Mouse (Mus musculus) lung, embryonic 15.5 days (tissue): ENCODE data around the gene Rpap3. TPM values are rescaled to one million over a fixed set of nuclear protein-coding genes. Genes with fewer than 3 reads are reported as not detected.

Experiments used
- ATAC-seq: fragments of 200-750 bp; cut with Nextera tagmentation; 2 replicates; pipeline ENCODE4 v1.8.0; 2017; ENCODE audit warnings: moderate number of reproducible peaks, borderline replicate concordance; ENCODE audit not compliant: low FRiP score, low TSS enrichment; ENCODE audit errors: extremely low read depth
- H3K27ac ChIP-seq: fragments of 300-500 bp; sonication (generic); 2 replicates; pipeline ENCODE4 v1.5.1; 2015; ENCODE audit warnings: moderate library complexity, mild to moderate bottlenecking, inconsistent platforms
- H3K27me3 ChIP-seq: fragments of 300-500 bp; sonication (generic); 2 replicates; pipeline ENCODE4 v1.6.1; 2015; ENCODE audit warnings: inconsistent platforms
- H3K36me3 ChIP-seq: fragments of 300-500 bp; sonication (generic); 2 replicates; pipeline ENCODE4 v1.6.1; 2015; ENCODE audit warnings: inconsistent platforms
- H3K4me1 ChIP-seq: fragments of 300-500 bp; sonication (generic); 2 replicates; pipeline ENCODE4 v1.6.1; 2015; ENCODE audit warnings: inconsistent platforms
- H3K4me2 ChIP-seq: fragments of 300-500 bp; sonication (generic); 2 replicates; pipeline ENCODE4 v1.6.1; 2015; ENCODE audit warnings: inconsistent platforms, mild to moderate bottlenecking, moderate library complexity
- H3K4me3 ChIP-seq: fragments of 300-500 bp; sonication (generic); 2 replicates; pipeline ENCODE4 v1.5.1; 2015; ENCODE audit warnings: mild to moderate bottlenecking, inconsistent platforms
- H3K9ac ChIP-seq: fragments of 300-500 bp; sonication (generic); 2 replicates; pipeline ENCODE4 v1.6.1; 2015; ENCODE audit warnings: inconsistent platforms
- H3K9me3 ChIP-seq: fragments of 300-500 bp; sonication (generic); 2 replicates; pipeline ENCODE4 v1.6.1; 2016; ENCODE audit warnings: inconsistent platforms
- WGBS: fragments of 180-500 bp; shearing (Covaris S2); methylation state at CpG from one replicate; pipeline ENCODE4 v1.1.7; 2015; 5-methylcytosine and 5-hydroxymethylcytosine counted together
- polyA plus RNA-seq: library from polyadenylated mRNA; unstranded; fragments of >200 nt; fragmentation: Nextera tagmentation; extraction: Ambion mirVana; gene quantifications from 2 replicates; pipeline ENCODE4 v1.2.1, GENCODE M21; 2015

The Rpap3 gene
- polyA plus RNA-seq, 1 experiment from 2014 or later = 24.6 TPM

DNA sequence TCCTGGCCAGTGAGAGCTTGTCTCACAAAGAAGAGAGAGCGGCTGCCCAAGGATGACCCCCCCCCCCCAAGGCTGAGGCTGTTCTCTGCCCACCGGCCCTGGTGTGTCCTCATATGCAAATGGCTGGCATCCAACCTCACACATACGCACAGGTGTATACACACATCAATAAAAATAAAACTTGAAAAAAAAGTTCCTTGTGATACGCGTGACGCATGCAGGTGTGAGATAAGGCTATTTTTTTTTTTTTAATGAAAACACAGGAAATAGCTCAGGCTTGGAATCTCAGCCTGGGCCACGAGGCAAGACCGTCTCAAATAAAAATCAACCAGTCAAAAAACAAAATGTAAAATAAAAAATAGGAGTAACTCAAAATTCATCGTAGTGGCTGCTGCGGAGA is 40.7 kb upstream of the Rpap3 start:
- Histone ChIP-seq H3K9me3 (no peaks in the 10 kb centered on the region), H3K36me3 (peaks cover 7% of the 10 kb centered on the region; the same call in 1 of the 2 replicates), H3K9ac (no peak overlapping the region), H3K27me3 (no peaks in the 10 kb centered on the region), H3K4me2 (no peak overlapping the region), H3K27ac (no peak overlapping the region), H3K4me1 (peaks cover 18% of the 10 kb centered on the region), H3K4me3 (no peak overlapping the region)
- 80% methylated on average over 10 of the region's 10 CpGs for WGBS
- no peak for ATAC-seq

DNA sequence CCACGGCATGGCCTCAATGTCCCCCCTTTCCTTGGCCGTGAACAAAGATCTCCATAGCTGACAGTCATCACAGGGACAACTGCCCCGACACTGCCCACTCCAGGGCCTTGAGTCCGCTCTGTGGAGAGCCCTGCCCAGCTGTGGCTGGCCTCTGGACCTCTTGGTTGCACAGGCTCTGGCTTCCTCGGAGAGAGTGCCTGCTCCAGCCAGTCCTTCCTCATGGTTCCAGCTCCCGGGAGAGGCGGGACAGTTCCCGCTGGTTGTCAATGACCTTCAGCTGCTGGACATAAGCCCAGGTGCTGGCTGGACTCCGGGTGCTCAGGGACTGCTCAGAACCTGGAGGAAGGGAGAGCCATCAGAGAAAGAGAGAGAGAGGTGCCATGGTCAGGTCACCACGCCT is 39.7 kb upstream of the Rpap3 start:
- no peak overlapping the region for H3K27ac ChIP-seq
- peaks cover 9% of the 10 kb centered on the region for H3K4me1 ChIP-seq

DNA sequence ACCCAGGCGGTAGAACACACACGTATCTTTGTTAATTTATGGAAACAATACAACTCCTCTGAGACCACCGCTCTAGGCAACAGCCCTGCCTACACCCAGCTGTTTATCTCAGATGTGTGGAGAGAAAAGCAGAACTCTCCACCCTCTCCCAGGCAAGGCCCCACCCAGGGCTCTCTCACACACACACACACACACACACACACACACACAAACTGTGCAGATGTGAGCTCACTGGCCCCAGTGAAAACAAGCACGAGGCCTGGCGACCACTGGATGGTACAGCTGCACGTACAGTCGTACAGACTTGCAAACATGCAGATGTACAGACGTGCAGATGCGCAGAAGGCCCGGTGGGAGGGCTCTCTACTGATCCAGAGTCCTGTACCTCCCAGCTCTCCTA is 39.3 kb upstream of the Rpap3 start:
- ATAC-seq = peak; percentile 25; the same call in 1 of the 2 replicates
- Histone ChIP-seq H3K27ac (no peak overlapping the region), H3K4me1 (peaks cover 5% of the 10 kb centered on the region), H3K27me3 (no peaks in the 10 kb centered on the region), H3K9ac (no peak overlapping the region), H3K4me3 (no peak overlapping the region), H3K36me3 (peaks cover 7% of the 10 kb centered on the region; the same call in 1 of the 2 replicates), H3K9me3 (no peaks in the 10 kb centered on the region), H3K4me2 (no peak overlapping the region)
- 68% methylated on average over 10 of the region's 10 CpGs for WGBS

More for the DNA sequence above, 39.7 kb upstream of the Rpap3 start:
- WGBS = 47% methylated on average over 10 of the region's 10 CpGs
- Histone ChIP-seq H3K4me2 (no peak overlapping the region), H3K9me3 (no peaks in the 10 kb centered on the region), H3K36me3 (peaks cover 7% of the 10 kb centered on the region; the same call in 1 of the 2 replicates), H3K4me3 (no peak overlapping the region), H3K27me3 (no peaks in the 10 kb centered on the region), H3K9ac (no peak overlapping the region)
- ATAC-seq = peak; percentile 28; the same call in 1 of the 2 replicates

DNA sequence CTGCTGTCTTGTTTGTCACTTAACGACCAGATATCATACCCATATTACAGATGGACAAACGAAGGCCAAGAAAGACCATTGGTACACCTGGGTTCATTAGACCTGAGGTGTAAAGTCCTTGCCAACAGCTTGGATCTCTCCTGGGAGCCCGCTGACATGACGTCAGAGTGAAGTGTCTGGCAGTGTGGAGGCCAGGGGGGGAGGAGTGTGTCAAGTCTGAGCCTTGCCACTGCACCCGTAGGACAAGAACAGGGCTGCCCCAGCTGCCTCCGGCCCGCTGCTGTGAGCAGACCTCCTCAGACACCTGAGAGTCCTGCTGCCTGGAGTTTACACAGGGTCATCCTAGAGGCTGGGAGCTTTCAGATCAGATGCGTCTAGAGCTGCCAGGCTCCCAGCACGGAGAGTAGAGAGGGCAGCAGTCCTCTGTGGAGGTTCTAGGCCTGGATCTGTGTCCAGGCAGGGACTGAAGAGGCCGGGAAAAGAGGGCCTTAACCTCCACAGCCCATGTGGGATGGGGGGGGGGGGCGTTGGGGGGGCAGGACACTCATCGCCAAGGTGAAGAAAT is 38.4 kb upstream of the Rpap3 start:
- Histone ChIP-seq H3K4me3 (no peak overlapping the region), H3K4me1 (0 out of 2 replicates have a peak, but pooled peaks cover 4% of the 10 kb centered on the region), H3K4me2 (no peak overlapping the region), H3K27ac (no peak overlapping the region), H3K9me3 (no peaks in the 10 kb centered on the region), H3K36me3 (peaks cover 7% of the 10 kb centered on the region; the same call in 1 of the 2 replicates), H3K9ac (no peak overlapping the region), H3K27me3 (no peaks in the 10 kb centered on the region)
- no peak for ATAC-seq
- 59% methylated on average over 11 of the region's 12 CpGs for WGBS

DNA sequence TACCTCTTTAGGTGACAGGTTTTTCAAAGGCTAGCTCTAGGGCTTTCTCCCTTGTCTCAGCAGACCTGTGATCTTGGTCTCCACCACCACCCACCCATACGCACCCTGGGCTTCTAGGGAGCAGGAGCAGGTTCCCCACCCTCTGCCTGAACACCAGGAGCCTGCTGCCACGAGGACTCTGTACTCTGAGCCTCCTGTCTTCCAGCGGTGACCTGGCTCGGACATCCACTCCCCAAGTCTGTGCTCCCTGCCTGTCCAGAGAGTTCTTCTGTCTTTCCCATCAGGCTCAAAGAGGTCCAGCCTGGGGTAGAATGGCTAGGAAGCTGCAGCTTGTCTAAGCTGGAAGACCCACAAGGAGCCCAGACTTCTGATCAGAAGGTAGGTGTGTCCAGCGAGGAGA is 37.6 kb upstream of the Rpap3 start:
- Histone ChIP-seq H3K4me2 (no peak overlapping the region), H3K36me3 (peaks cover 7% of the 10 kb centered on the region; the same call in 1 of the 2 replicates), H3K4me1 (0 out of 2 replicates have a peak, but pooled peaks cover 4% of the 10 kb centered on the region), H3K9me3 (no peaks in the 10 kb centered on the region), H3K27ac (no peak overlapping the region), H3K9ac (no peak overlapping the region), H3K27me3 (no peaks in the 10 kb centered on the region), H3K4me3 (no peak overlapping the region)
- 78% methylated on average over 5 of the region's 5 CpGs for whole genome bisulfite sequencing
- ATAC-seq = no peak

DNA sequence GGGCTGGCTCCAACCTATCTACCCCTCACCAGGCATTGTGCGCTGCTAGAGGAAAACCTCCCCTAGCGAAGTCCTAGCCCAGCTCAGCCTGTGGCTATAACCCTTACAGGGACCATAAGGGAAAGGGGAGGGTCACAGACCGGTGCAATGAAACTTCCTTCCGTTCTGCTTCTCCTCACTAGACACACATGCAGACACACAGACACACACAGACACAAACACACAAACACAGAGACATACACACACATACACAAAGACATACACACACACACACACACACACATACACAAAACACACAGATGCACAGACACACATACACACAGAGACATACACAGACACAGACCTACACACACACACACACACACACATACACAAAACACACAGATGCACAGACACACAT is 37.0 kb upstream of the Rpap3 start:
- H3K9ac ChIP-seq = no peak overlapping the region
- H3K27ac ChIP-seq = no peak overlapping the region
- H3K4me1 ChIP-seq = 0 out of 2 replicates have a peak, but pooled peaks cover 4% of the 10 kb centered on the region
- no peaks in the 10 kb centered on the region for H3K27me3 ChIP-seq
- no peak overlapping the region for H3K4me2 ChIP-seq
- H3K4me3 ChIP-seq = no peak overlapping the region
- no peaks in the 10 kb centered on the region for H3K9me3 ChIP-seq
- ATAC-seq = no peak
- peaks cover 7% of the 10 kb centered on the region; the same call in 1 of the 2 replicates for H3K36me3 ChIP-seq
- 65% methylated on average over 4 of the region's 4 CpGs for WGBS

DNA sequence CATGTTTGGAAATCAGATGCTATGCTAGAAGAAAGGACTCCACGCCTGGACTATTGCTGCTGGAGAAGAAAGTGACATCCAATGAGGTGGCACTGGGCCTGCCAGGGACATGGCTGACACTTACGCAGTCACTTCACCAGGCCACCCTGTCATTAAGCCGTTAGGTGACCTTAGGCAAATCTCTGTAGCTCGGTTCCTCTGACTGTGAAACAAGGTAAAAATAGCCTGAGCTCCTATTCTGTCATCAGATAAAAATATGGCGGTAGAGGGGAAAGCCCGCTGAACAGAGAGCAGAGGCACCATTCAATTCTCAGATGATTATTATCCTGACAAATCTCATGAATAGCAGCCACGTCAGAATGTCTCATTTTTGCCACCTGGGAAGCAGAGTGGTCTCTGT is 36.4 kb upstream of the Rpap3 start:
- Histone ChIP-seq H3K4me3 (no peak overlapping the region), H3K4me1 (0 out of 2 replicates have a peak, but pooled peaks cover 4% of the 10 kb centered on the region), H3K9me3 (no peaks in the 10 kb centered on the region), H3K36me3 (peaks cover 7% of the 10 kb centered on the region; the same call in 1 of the 2 replicates), H3K27ac (no peak overlapping the region), H3K27me3 (no peaks in the 10 kb centered on the region), H3K4me2 (no peak overlapping the region), H3K9ac (no peak overlapping the region)
- ATAC-seq = no peak
- 55% methylated on average over 7 of the region's 7 CpGs for WGBS

DNA sequence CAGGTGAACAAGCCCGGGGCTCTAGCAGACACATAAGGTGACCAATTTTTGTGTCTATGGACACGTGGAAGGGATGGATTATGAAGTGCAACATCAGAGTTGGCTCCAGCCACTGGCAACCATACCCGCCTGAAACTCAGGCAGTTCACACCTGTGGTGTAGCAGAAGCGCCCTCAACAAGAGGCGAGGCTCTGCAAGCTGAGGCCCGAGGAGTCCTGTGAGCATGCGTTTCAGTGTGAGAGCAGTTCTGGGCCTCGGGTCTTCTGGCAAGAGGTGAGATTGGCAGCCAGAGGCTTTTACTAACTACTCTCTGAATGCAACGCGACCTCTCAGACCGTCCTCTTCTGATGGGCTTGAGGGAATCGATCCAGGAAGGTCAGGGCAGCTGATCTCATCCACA is 36.0 kb upstream of the Rpap3 start:
- no peaks in the 10 kb centered on the region for H3K9me3 ChIP-seq
- no peaks in the 10 kb centered on the region for H3K27me3 ChIP-seq
- no peak overlapping the region for H3K9ac ChIP-seq
- no peak overlapping the region for H3K4me3 ChIP-seq
- H3K27ac ChIP-seq = no peak overlapping the region
- no peak overlapping the region for H3K4me2 ChIP-seq
- H3K4me1 ChIP-seq = 0 out of 2 replicates have a peak, but pooled peaks cover 4% of the 10 kb centered on the region
- WGBS = 71% methylated on average over 12 of the region's 12 CpGs
- peaks cover 4% of the 10 kb centered on the region; the same call in 1 of the 2 replicates for H3K36me3 ChIP-seq
- ATAC-seq = no peak

DNA sequence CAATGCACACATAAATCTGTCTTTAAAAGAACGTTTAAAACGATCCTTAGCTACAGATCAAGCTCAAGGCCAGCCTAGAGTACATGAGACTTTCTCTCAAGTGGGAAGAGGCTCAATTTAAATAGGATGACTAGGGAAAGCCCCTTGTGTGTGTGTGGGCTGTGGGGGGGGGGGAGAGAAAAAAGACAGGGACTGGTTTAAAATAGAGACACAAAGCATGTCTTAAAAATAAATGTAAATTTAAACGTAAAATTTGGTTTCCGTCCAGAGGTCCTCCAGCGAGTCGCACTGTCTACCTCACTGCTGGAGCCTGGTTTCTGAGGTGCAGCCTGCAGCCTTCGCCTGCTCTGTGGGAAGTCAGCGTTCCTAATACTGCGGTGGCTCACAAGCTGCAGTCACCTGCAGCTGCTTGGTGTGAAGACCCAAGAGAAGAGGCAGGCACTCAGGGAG is 34.7 kb upstream of the Rpap3 start:
- 0 out of 2 replicates have a peak, but pooled peaks cover 2% of the 10 kb centered on the region for H3K36me3 ChIP-seq
- H3K4me1 ChIP-seq = 0 out of 2 replicates have a peak, but pooled peaks cover 2% of the 10 kb centered on the region
- no peak for ATAC-seq
- no peaks in the 10 kb centered on the region for H3K27me3 ChIP-seq
- H3K4me3 ChIP-seq = no peak overlapping the region
- H3K4me2 ChIP-seq = no peak overlapping the region
- 72% methylated on average over 9 of the region's 9 CpGs for WGBS
- no peak overlapping the region for H3K27ac ChIP-seq
- no peaks in the 10 kb centered on the region for H3K9me3 ChIP-seq
- no peak overlapping the region for H3K9ac ChIP-seq

DNA sequence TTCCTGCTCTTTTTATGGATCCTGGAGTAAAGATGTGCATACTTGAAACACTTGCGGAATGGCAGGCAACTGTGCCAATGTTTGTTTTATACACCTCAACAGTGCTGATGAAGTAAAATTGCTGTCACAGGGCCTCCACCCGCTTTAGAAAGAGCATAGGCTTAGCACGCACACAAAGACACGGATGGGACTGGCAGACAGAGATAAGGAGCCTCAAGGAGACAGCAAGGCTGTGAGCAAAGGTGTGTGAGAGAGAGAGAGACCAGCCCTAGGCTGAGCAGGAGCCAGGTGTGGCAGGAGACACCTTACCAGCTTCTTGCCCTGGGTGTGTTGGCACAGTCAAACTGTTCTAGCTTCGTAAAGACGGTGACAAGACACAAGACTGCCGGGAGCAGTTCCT is 33.3 kb upstream of the Rpap3 start:
- Histone ChIP-seq H3K4me3 (no peak overlapping the region), H3K36me3 (no peaks in the 10 kb centered on the region), H3K4me1 (no peaks in the 10 kb centered on the region), H3K9me3 (no peaks in the 10 kb centered on the region), H3K27me3 (no peaks in the 10 kb centered on the region), H3K27ac (no peak overlapping the region), H3K9ac (no peak overlapping the region), H3K4me2 (no peak overlapping the region)
- ATAC-seq = no peak
- WGBS = 76% methylated on average over 7 of the region's 7 CpGs

DNA sequence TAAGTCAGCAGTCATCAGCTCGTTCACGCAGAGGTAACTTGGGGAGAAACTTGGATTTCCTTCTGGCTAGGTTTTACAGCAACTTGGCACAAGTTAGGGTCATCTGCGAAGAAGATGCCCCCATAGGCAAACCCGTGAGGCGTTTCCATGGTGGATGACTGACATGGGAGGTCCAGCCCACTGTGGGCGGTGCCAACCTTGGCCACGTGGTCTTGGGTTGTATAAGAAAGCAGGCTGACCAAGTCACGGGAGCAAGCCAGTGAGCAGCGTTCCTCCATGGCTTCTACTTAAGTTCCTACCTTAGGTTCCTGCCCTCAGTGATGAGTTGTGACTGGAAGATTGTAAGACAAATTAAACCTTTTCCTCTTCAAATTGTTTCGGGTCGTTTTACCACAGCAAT is 26.4 kb upstream of the Rpap3 start:
- no peaks in the 10 kb centered on the region for H3K27me3 ChIP-seq
- H3K9ac ChIP-seq = no peak overlapping the region
- no peak overlapping the region for H3K4me2 ChIP-seq
- ATAC-seq = no peak
- no peaks in the 10 kb centered on the region for H3K36me3 ChIP-seq
- no peaks in the 10 kb centered on the region for H3K9me3 ChIP-seq
- H3K4me3 ChIP-seq = no peak overlapping the region
- no peaks in the 10 kb centered on the region for H3K4me1 ChIP-seq
- H3K27ac ChIP-seq = no peak overlapping the region
- 82% methylated on average over 11 of the region's 11 CpGs for WGBS

DNA sequence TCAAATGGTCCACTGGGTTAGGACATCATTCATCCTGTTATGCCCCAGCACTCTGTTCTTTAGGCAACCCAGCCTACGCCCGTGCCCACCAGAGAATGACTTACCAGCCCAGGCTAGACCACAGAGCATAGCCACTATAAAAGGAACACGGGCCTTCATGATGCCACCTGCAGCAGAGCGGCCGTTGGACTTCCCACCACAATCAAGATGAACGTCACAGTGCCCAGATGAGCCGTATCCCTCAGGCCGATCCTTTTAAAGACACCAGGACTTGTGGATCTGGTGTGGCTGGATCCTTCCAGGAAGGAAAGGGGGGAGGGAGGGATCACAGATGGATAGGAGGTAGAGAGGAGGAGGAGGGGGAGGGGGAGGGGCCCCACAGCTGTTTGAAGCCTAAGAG is 25.5 kb upstream of the Rpap3 start, which contains the start of gene Endou:
Gene Endou, minus strand, starts transcription at position 229 of the 400 bp plus-strand sequence.
- Histone ChIP-seq H3K9ac (no peak within 1 kb of the TSS), H3K4me2 (no peak within 1 kb of the TSS), H3K4me3 (no peak within 1 kb of the TSS), H3K9me3 (no peaks in the 10 kb centered on the region), H3K27ac (no peak within 1 kb of the TSS), H3K36me3 (no peaks in the 10 kb centered on the region), H3K4me1 (no peaks in the 10 kb centered on the region), H3K27me3 (no peaks in the 10 kb centered on the region)
- no peak for ATAC-seq
- 78% methylated on average over 8 of the region's 8 CpGs for WGBS
